Mouse (Mus musculus) forebrain, embryonic 15.5 days (tissue): ENCODE data around the gene Gm13277. TPM values are rescaled to one million over a fixed set of nuclear protein-coding genes. Genes with fewer than 3 reads are reported as not detected.
"Not testable (repeated sequence)": the region's sequence is repeated elsewhere in the genome, so short reads cannot be mapped to it uniquely, and the experiment has no call there.

ENCODE experiments used
- ATAC-seq: fragments of 200-750 bp; cut with Nextera tagmentation; replicated peaks from 2 replicates; pipeline ENCODE4 v1.8.0; 2017; ENCODE audit warnings: mild to moderate bottlenecking, moderate TSS enrichment, moderate library complexity
- H3K27ac ChIP-seq: fragments of 300-500 bp; sonication (generic); replicated peaks from 2 replicates; pipeline ENCODE4 v1.5.1; 2015; ENCODE audit warnings: mild to moderate bottlenecking, inconsistent platforms
- H3K27me3 ChIP-seq: fragments of 300-500 bp; sonication (generic); 2 replicates; pipeline ENCODE4 v1.6.1; 2015; ENCODE audit warnings: inconsistent platforms
- H3K36me3 ChIP-seq: fragments of 300-500 bp; sonication (generic); 2 replicates; pipeline ENCODE4 v1.6.1; 2015; ENCODE audit warnings: mild to moderate bottlenecking, inconsistent platforms
- H3K4me1 ChIP-seq: fragments of 300-500 bp; sonication (generic); 2 replicates; pipeline ENCODE4 v1.6.1; 2015; ENCODE audit warnings: inconsistent platforms
- H3K4me2 ChIP-seq: fragments of 300-500 bp; sonication (generic); replicated peaks from 2 replicates; pipeline ENCODE4 v1.6.1; 2015; ENCODE audit warnings: mild to moderate bottlenecking, inconsistent platforms
- H3K4me3 ChIP-seq: fragments of 300-500 bp; sonication (generic); 2 replicates; pipeline ENCODE4 v1.5.1; 2015; ENCODE audit warnings: mild to moderate bottlenecking, inconsistent platforms
- H3K9ac ChIP-seq: fragments of 300-500 bp; sonication (generic); replicated peaks from 2 replicates; pipeline ENCODE4 v1.6.1; 2015; ENCODE audit warnings: mild to moderate bottlenecking, inconsistent platforms
- H3K9me3 ChIP-seq: fragments of 300-500 bp; sonication (generic); 2 replicates; pipeline ENCODE4 v1.6.1; 2016; ENCODE audit warnings: inconsistent platforms
- WGBS: fragments of 180-500 bp; shearing (Covaris S2); methylation state at CpG from one replicate; pipeline ENCODE4 v1.1.7; 2015; ENCODE audit warnings: mixed read lengths; 5-methylcytosine and 5-hydroxymethylcytosine counted together
- polyA plus RNA-seq: library from polyadenylated mRNA; unstranded; fragments of >200 nt; fragmentation: Nextera tagmentation; extraction: Ambion mirVana; gene quantifications from 2 replicates; pipeline ENCODE4 v1.2.1, GENCODE M21; 2015

The Gm13277 gene
- polyA plus RNA-seq, 1 experiment from 2014 or later = not detected

DNA sequence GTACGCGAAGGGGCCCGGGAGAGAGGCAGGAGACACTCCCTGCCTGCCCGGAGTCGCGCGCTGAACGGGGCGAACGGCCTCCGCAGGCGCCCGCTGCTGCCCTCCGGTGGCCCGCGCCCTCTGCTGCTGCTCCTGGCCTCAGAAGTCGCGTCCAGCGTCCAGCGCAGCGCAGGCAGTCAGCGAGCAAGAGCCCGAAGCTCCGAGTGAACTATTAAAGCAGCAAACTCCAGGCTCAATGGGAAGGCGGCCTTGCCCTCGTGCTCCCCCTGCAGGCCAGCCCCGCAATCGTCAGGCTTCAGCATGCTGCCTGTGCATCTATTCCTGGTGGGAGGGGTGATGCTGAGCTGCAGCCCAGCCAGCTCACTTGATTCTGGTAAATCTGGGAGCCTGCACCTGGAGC lies 8.7 kb downstream of the Gm13277 start, which contains the start of gene Gm13279:
Gm13279 (plus strand) TSS at position 301 of the 400 bp plus-strand sequence.
- H3K27me3 ChIP-seq, H3K9ac ChIP-seq, H3K4me3 ChIP-seq, H3K9me3 ChIP-seq, H3K27ac ChIP-seq, H3K4me2 ChIP-seq, ATAC-seq, H3K4me1 ChIP-seq, H3K36me3 ChIP-seq: not testable (repeated sequence)
- no CpG with 5 or more reads among the region's 28 CpGs for WGBS

DNA sequence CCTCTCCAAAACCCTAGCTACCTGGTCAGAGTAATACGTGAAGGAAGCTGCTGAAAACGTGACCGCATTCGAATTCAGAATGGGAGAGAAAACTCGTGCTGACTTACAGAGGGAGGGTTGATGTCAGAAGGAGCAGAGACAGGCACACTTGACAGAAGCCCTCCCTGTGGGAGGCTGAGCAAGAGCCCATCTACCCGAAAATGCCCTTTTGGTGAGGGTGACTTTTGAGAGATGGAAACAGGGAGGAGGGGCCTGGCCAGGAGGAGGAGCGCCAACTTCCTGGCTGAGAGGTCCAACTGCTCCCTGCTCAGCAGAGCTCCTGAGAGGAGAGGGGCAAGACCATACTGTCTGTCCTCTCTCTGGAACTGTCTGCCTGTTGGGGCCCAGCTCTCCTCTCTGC lies 10.9 kb downstream of the Gm13277 start, which contains the start of gene Gm13285:
Gm13285 (plus strand) TSS at position 301 of the 400 bp plus-strand sequence.
- 18% methylated on average over 5 of the region's 7 CpGs for WGBS
- not testable (repeated sequence) for H3K9me3 ChIP-seq, H3K4me1 ChIP-seq, H3K36me3 ChIP-seq, ATAC-seq, H3K27ac ChIP-seq, H3K4me2 ChIP-seq, H3K27me3 ChIP-seq, H3K9ac ChIP-seq, H3K4me3 ChIP-seq

DNA sequence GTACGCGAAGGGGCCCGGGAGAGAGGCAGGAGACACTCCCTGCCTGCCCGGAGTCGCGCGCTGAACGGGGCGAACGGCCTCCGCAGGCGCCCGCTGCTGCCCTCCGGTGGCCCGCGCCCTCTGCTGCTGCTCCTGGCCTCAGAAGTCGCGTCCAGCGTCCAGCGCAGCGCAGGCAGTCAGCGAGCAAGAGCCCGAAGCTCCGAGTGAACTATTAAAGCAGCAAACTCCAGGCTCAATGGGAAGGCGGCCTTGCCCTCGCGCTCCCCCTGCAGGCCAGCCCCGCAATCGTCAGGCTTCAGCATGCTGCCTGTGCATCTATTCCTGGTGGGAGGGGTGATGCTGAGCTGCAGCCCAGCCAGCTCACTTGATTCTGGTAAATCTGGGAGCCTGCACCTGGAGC lies 14.5 kb downstream of the Gm13277 start, which contains the start of gene Gm13287:
Gm13287 (plus strand) TSS at position 301 of the 400 bp plus-strand sequence.
- no CpG with 5 or more reads among the region's 29 CpGs for WGBS
- H3K4me2 ChIP-seq, H3K27me3 ChIP-seq, H3K36me3 ChIP-seq, ATAC-seq, H3K4me1 ChIP-seq, H3K27ac ChIP-seq, H3K9me3 ChIP-seq, H3K9ac ChIP-seq, H3K4me3 ChIP-seq: not testable (repeated sequence)

DNA sequence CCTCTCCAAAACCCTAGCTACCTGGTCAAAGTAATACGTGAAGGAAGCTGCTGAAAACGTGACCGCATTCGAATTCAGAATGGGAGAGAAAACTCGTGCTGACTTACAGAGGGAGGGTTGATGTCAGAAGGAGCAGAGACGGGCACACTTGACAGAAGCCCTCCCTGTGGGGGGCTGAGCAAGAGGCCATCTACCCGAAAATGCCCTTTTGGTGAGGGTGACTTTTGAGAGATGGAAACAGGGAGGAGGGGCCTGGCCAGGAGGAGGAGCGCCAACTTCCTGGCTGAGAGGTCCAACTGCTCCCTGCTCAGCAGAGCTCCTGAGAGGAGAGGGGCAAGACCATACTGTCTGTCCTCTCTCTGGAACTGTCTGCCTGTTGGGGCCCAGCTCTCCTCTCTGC lies 16.8 kb downstream of the Gm13277 start, which contains the start of gene Gm13288:
Gm13288 (plus strand) TSS at position 301 of the 400 bp plus-strand sequence.
- not testable (repeated sequence) for H3K9me3 ChIP-seq, H3K27me3 ChIP-seq, H3K4me1 ChIP-seq, H3K9ac ChIP-seq, H3K36me3 ChIP-seq, H3K27ac ChIP-seq, ATAC-seq
- WGBS = no CpG with 5 or more reads among the region's 8 CpGs
- H3K4me3 ChIP-seq = peak within 1 kb of the TSS; percentile 30
- H3K4me2 ChIP-seq = peak within 1 kb of the TSS; percentile 42

DNA sequence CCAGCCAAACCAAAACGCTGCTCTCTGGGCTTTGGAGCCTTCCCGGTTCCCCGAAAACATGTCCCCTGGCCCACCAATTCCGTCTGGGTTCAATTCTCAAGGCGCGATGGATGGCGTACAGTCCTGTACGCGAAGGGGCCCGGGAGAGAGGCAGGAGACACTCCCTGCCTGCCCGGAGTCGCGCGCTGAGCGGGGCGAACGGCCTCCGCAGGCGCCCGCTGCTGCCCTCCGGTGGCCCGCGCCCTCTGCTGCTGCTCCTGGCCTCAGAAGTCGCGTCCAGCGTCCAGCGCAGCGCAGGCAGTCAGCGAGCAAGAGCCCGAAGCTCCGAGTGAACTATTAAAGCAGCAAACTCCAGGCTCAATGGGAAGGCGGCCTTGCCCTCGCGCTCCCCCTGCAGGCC lies 17.3 kb downstream of the Gm13277 start:
- not testable (repeated sequence) for H3K9ac ChIP-seq, H3K36me3 ChIP-seq, ATAC-seq, H3K27me3 ChIP-seq, H3K4me1 ChIP-seq, H3K9me3 ChIP-seq, H3K27ac ChIP-seq
- peak overlapping the region; percentile 30 for H3K4me3 ChIP-seq
- WGBS = 0% methylated on average over 1 of the region's 34 CpGs
- peak overlapping the region; percentile 42 for H3K4me2 ChIP-seq

DNA sequence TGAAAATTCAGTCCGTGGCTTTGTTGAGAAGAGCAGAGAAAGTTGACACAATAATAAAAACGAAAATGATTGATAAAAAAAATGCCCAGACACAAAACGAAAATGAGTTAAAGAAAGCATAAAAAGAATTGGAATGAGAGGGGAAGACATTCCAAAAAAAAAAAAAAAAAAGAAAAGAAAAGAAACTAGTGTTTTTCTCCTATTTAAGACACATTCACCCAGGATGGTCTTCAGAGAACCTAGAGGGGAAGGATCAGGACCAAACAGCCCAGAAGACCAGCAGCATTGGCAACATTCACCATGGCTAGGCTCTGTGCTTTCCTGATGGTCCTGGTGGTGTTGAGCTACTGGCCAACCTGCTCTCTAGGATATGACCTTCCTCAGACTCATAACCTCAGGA lies 27.5 kb downstream of the Gm13277 start, which contains the start of gene Ifna7:
Ifna7 (plus strand) TSS at position 301 of the 400 bp plus-strand sequence.
- Histone ChIP-seq H3K36me3 (no peaks in the 10 kb centered on the region), H3K27me3 (no peaks in the 10 kb centered on the region), H3K4me2 (no peak within 1 kb of the TSS), H3K9me3 (no peaks in the 10 kb centered on the region), H3K9ac (no peak within 1 kb of the TSS), H3K4me1 (no peaks in the 10 kb centered on the region), H3K27ac (no peak within 1 kb of the TSS), H3K4me3 (no peak within 1 kb of the TSS)
- WGBS = 75% methylated on average over 3 of the region's 3 CpGs
- ATAC-seq = no peak

DNA sequence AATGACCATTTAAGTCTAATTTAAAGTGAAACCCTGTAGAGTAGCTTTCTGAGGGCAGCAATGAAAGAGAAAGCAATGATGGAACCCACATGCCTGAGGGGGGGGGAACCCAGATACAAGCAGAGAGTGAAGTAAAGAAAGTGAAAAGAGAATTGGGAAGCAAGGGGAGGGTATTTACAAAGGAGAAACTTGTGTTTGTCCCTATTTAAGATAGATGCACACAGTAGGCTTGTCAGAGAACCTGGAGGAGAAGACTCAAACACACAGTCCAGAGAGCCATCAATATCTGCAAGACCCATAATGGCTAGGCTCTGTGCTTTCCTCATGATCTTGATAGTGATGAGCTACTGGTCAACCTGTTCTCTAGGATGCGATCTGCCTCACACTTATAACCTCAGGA lies 31.2 kb downstream of the Gm13277 start, which contains the start of gene Ifna11:
Ifna11 (plus strand) TSS at position 301 of the 400 bp plus-strand sequence.
- Histone ChIP-seq H3K27ac (no peak within 1 kb of the TSS), H3K9me3 (no peaks in the 10 kb centered on the region), H3K4me3 (no peak within 1 kb of the TSS), H3K4me1 (no peaks in the 10 kb centered on the region), H3K9ac (no peak within 1 kb of the TSS), H3K27me3 (no peaks in the 10 kb centered on the region), H3K4me2 (no peak within 1 kb of the TSS), H3K36me3 (no peaks in the 10 kb centered on the region)
- no peak for ATAC-seq
- 92% methylated on average over 1 of the region's 1 CpGs for WGBS

DNA sequence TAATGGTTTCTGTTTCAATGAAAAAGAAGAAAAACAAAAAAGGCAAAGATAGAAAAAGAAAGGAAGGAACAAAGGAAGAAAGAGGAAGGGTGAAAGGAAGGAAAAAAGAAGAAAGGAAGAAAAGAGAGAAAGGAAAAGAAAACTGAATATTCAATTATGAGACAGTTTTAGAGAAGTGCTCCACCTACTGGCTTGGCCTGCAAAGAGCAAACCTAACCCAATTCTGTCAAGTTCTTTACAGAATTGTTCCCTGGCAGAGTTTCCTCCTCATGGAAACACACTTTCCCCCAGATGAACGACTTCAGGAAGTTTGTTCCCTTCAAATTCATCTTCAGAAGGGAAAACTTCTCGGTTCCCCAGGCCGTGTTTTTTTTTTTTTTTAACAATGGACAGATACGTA lies 34.6 kb downstream of the Gm13277 start:
- Histone ChIP-seq H3K27ac (no peak overlapping the region), H3K9me3 (no peaks in the 10 kb centered on the region), H3K9ac (no peak overlapping the region), H3K4me2 (no peak overlapping the region), H3K4me1 (no peaks in the 10 kb centered on the region), H3K27me3 (no peaks in the 10 kb centered on the region), H3K4me3 (no peak overlapping the region), H3K36me3 (no peaks in the 10 kb centered on the region)
- no peak for ATAC-seq
- 26% methylated on average over 4 of the region's 4 CpGs for WGBS

DNA sequence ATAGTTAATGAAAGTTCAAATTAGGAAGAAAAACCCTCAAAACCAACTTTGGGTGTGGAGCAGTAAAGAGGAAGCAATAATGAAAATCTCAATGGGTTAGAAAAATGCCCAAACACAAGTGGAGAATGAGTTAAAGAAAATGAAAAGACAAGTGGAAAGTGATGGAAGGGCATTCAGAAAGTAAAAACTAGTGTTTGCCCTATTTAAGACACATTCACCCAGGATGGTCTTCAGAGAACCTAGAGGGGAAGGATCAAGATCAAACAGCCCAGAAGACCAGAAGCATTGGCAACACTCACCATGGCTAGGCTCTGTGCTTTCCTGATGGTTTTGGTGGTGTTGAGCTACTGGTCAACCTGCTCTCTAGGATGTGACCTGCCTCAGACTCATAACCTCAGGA lies 38.7 kb downstream of the Gm13277 start, which contains the start of gene Ifna6:
Ifna6 (plus strand) TSS at position 301 of the 400 bp plus-strand sequence.
- not testable (repeated sequence) for H3K27ac ChIP-seq, H3K36me3 ChIP-seq, H3K9me3 ChIP-seq, H3K4me3 ChIP-seq, H3K4me1 ChIP-seq, H3K27me3 ChIP-seq, ATAC-seq, H3K9ac ChIP-seq, H3K4me2 ChIP-seq

DNA sequence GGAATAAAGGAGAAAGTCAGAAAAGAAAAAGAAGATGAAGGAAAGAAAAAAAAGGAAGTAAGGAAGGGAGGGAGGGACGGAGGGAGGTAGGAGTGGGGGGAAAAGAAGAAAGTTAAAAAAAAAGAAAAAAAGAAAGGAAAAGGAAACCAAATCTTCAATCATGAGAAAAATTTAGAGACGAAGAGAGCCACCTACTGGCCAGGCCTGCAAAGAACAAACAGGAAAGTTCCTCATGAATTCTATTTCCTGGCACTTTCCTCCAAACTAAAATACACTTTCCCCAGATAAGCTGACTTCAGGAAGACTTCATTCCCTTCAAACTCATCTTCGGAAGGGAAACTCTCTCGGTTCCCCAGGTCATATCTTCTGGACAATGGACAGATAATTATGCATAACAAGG lies 42.1 kb downstream of the Gm13277 start:
- H3K36me3 ChIP-seq = no peaks in the 10 kb centered on the region
- H3K4me1 ChIP-seq = no peaks in the 10 kb centered on the region
- H3K9ac ChIP-seq = no peak overlapping the region
- WGBS = 22% methylated on average over 4 of the region's 4 CpGs
- ATAC-seq = no peak
- no peaks in the 10 kb centered on the region for H3K27me3 ChIP-seq
- H3K27ac ChIP-seq = no peak overlapping the region
- H3K9me3 ChIP-seq = no peaks in the 10 kb centered on the region
- H3K4me2 ChIP-seq = no peak overlapping the region
- H3K4me3 ChIP-seq = no peak overlapping the region

DNA sequence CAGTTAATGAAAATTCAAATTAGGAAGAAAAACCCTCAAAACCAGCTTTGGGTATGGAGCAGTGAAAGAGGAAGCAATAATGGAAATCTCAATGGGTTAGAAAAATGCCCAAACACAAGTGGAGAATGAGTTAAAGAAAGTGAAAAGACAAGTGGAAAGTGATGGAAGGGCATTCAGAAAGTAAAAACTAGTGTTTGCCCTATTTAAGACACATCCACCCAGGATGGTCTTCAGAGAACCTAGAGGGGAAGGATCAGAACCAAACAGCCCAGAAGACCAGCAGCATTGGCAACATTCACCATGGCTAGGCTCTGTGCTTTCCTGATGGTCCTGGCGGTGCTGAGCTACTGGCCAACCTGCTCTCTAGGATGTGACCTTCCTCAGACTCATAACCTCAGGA lies 46.8 kb downstream of the Gm13277 start, which contains the start of gene Ifna5:
Ifna5 (plus strand) TSS at position 301 of the 400 bp plus-strand sequence.
- H3K9me3 ChIP-seq, H3K9ac ChIP-seq, H3K27me3 ChIP-seq, ATAC-seq, H3K36me3 ChIP-seq, H3K27ac ChIP-seq, H3K4me3 ChIP-seq, H3K4me2 ChIP-seq, H3K4me1 ChIP-seq: not testable (repeated sequence)
- 92% methylated on average over 1 of the region's 1 CpGs for WGBS
